Mouse (Mus musculus): Measurements from ENCODE around the gene Faap20.

DNA sequence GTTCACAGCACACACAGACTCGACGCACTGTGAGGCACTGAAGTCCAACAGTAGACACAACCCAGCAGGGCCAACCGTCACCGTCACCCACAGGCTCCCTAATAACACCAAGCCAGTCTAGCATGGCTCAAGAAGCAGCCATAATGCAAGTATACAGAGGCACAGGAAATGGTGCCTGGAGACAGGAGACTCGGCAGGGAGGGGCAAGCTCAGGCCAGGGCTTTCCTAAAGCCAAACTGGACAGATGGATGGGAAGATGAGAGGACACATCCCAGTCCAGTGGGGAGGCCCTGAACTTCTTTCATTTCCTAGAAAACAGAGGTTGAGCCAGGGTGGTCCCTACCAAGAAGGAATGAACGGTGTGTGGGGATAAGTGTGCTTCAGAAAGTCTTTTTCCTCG, 41.0 kb upstream of the Faap20 start:
- TF ChIP-seq POLR2A (IDR thresholded peaks at IDR 0.05; ENCODE audit: extremely low read depth, insufficient read depth, low read length) (no peak), CTCF (IDR thresholded peaks at IDR 0.05; ENCODE audit: extremely low read depth, insufficient read depth, low read length) (no peak)

Data from cortical plate, adult 2 months (tissue).